Mouse (Mus musculus) lung, embryonic 14.5 days (tissue): Measurements from ENCODE around the gene Mcur1. TPM values are rescaled to one million over a fixed set of nuclear protein-coding genes. Genes with fewer than 3 reads are reported as not detected.

Experiments
- ATAC-seq: fragments of 200-750 bp; cut with Nextera tagmentation; 2 replicates; pipeline ENCODE4 v1.8.0; 2017; ENCODE audit warnings: mild to moderate bottlenecking, moderate TSS enrichment, moderate library complexity; ENCODE audit not compliant: insufficient read depth
- DNase-seq: peaks from one replicate; pipeline ENCODE4 v3.0.0-alpha.2; 2015
- H3K27ac ChIP-seq: fragments of 300-500 bp; sonication (generic); 2 replicates; pipeline ENCODE4 v1.5.1; 2014; ENCODE audit warnings: low read depth, mild to moderate bottlenecking, moderate library complexity
- H3K27me3 ChIP-seq: fragments of 300-500 bp; sonication (generic); 2 replicates; pipeline ENCODE4 v1.6.1; 2014; ENCODE audit warnings: low read length, control low read depth; ENCODE audit not compliant: insufficient read depth
- H3K36me3 ChIP-seq: fragments of 300-500 bp; sonication (generic); 2 replicates; pipeline ENCODE4 v1.6.1; 2014; ENCODE audit warnings: control low read depth; ENCODE audit not compliant: insufficient read depth
- H3K4me1 ChIP-seq: fragments of 300-500 bp; sonication (generic); 2 replicates; pipeline ENCODE4 v1.6.1; 2014; ENCODE audit warnings: antibody characterized with exemption, control low read depth; ENCODE audit not compliant: insufficient read depth
- H3K4me2 ChIP-seq: fragments of 300-500 bp; sonication (generic); 2 replicates; pipeline ENCODE4 v1.6.1; 2014; ENCODE audit warnings: mild to moderate bottlenecking
- H3K4me3 ChIP-seq: fragments of 300-500 bp; sonication (generic); 2 replicates; pipeline ENCODE4 v1.5.1; 2014; ENCODE audit warnings: low read depth, low read length
- H3K9ac ChIP-seq: fragments of 300-500 bp; sonication (generic); 2 replicates; pipeline ENCODE4 v1.6.1; 2014
- H3K9me3 ChIP-seq: fragments of 300-500 bp; sonication (generic); 2 replicates; pipeline ENCODE4 v1.6.1; 2016; ENCODE audit warnings: low read depth, low read length, control low read depth
- CTCF ChIP-seq: IDR thresholded peaks from 2 replicates; pipeline ENCODE4 v1.5.1; 2016; ENCODE audit warnings: antibody characterized with exemption, low read depth
- WGBS: fragments of 180-500 bp; shearing (Covaris S2); extraction: QIAGEN DNeasy Blood & Tissue Kit; methylation state at CpG from one replicate; pipeline ENCODE4 v1.1.7; 2014; 5-methylcytosine and 5-hydroxymethylcytosine counted together
- polyA plus RNA-seq: library from polyadenylated mRNA; unstranded; fragments of >200 nt; fragmentation: Nextera tagmentation; extraction: Ambion mirVana; gene quantifications from 2 replicates; pipeline ENCODE4 v1.2.1, GENCODE M21; 2014

Gene Mcur1
- polyA plus RNA-seq, 1 experiment from 2014 or later = 17.3 TPM

DNA sequence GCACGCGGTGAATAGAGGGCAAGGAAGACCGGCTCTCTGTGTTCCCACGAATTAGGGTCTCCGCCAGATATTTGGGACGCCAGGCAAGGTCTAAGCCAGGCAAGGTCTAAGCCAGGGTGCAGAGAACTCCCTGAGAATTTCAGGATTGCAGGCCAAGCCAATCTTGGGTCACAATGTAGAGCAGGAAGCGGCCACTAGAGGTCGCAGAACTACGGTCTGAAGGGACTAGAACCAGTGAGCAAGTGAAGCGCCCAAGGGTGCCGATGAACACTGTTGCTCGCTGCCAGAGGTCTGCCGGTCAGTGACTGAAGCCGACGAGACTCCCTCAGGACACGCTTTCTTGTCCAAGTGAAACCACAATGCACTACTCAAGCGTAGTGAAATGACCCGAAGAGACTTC lies 19.7 kb upstream of the Mcur1 start:
- Histone ChIP-seq H3K9ac (no peak overlapping the region), H3K4me3 (no peak overlapping the region), H3K27me3 (no peaks in the 10 kb centered on the region), H3K36me3 (no peaks in the 10 kb centered on the region), H3K4me1 (no peaks in the 10 kb centered on the region), H3K9me3 (no peaks in the 10 kb centered on the region), H3K4me2 (peak overlapping the region; percentile 29; the same call in 1 of the 2 replicates), H3K27ac (no peak overlapping the region)
- ATAC-seq (no peak), DNase-seq (peak; percentile 82)
- TF ChIP-seq CTCF = peak; percentile 81
- 22% methylated on average over 18 of the region's 18 CpGs for WGBS

DNA sequence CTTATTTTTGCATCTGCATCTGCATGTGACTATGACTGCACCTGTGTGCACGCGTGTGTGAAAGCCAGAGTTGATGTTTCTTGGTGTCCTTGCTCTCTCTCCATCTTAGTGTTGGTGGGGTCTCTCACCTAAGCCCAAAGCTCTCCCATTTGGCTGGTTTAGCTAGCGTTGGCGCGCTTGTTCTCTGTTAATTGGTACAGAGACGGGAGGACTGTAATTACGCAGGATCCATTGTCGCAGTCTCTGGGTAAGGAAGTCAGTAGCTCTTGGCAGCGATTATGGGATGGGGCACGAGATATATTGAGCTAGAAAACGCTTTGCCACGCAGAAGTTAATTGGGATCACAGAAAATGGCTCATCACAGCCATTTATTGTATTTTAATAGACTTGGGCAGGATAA lies 17.8 kb upstream of the Mcur1 start:
- no peaks in the 10 kb centered on the region for H3K36me3 ChIP-seq
- DNase-seq = no peak
- no peaks in the 10 kb centered on the region for H3K9me3 ChIP-seq
- no peak for TF ChIP-seq CTCF
- ATAC-seq = no peak
- H3K4me1 ChIP-seq = no peaks in the 10 kb centered on the region
- no peak overlapping the region for H3K4me2 ChIP-seq
- no peaks in the 10 kb centered on the region for H3K27me3 ChIP-seq
- no peak overlapping the region for H3K9ac ChIP-seq
- WGBS = 88% methylated on average over 12 of the region's 12 CpGs
- no peak overlapping the region for H3K27ac ChIP-seq
- H3K4me3 ChIP-seq = no peak overlapping the region

DNA sequence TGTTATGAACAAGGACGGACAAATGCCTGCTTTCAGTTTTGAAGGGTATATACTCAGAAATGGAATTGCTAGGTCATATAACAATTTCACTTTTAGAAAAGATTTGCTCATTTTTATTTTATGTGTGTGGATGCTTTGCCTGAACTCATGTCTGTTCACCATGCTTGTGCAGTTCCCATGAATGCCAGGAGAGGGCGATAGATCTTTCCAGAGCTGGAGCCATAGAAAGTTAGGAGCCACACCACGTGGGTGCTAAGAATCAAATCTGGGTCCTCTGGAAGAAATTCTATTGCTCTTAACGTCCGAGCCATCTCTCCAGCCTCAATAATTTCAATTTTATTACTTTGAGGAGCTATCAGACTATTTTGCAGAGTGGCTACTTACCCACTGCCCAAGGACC lies 17.3 kb upstream of the Mcur1 start:
- peak; percentile 54 for TF ChIP-seq CTCF
- H3K9ac ChIP-seq = no peak overlapping the region
- ATAC-seq = no peak
- H3K27ac ChIP-seq = no peak overlapping the region
- H3K9me3 ChIP-seq = no peaks in the 10 kb centered on the region
- no peaks in the 10 kb centered on the region for H3K27me3 ChIP-seq
- H3K4me1 ChIP-seq = no peaks in the 10 kb centered on the region
- no peaks in the 10 kb centered on the region for H3K36me3 ChIP-seq
- 54% methylated on average over 5 of the region's 5 CpGs for WGBS
- no peak overlapping the region for H3K4me2 ChIP-seq
- H3K4me3 ChIP-seq = no peak overlapping the region
- peak; percentile 39 for DNase-seq

DNA sequence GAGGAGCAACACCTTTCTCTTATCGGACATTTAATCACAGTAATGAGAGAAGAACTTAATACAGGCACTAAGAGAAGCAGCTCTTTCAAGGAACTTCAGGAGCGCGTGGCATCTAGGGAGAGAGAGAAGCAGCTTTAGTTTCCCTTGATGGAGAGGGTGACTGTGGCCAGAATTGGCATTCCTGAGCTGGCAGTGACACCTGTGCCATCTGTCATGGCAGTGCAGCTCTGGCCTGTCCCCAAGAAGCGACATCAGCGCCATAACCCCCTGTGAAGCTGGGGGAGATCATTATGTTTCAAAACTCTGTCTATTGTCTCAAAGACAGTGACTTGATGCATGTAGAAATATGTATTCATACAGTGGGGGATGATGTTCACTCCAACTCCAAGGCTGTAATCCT lies 15.4 kb upstream of the Mcur1 start:
- no peak for ATAC-seq
- Histone ChIP-seq H3K4me2 (no peak overlapping the region), H3K27ac (no peak overlapping the region), H3K9ac (no peak overlapping the region), H3K4me1 (no peaks in the 10 kb centered on the region), H3K9me3 (peaks cover 6% of the 10 kb centered on the region; the same call in 1 of the 2 replicates), H3K27me3 (no peaks in the 10 kb centered on the region), H3K36me3 (no peaks in the 10 kb centered on the region), H3K4me3 (no peak overlapping the region)
- no peak for DNase-seq
- 87% methylated on average over 5 of the region's 5 CpGs for WGBS
- no peak for TF ChIP-seq CTCF

DNA sequence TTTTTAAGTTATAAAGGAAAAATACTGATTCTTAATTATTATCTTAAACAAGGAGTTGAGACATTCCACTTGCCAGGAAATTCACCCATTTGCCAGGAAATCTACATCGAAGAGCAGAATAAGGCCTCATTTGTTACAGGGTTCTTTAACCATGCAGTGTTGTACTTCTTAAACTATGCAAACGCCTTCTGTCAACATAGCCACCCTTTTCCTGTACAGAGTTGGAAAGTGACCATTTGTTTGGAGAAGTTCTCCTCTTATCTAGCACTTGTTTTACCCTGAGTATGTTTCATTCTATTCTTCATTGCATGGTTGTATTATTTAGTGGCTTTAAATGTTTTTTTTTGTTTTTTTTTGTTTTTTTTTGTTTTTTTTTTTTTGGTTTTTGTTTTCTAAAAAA lies 14.0 kb upstream of the Mcur1 start:
- ATAC-seq (no peak), DNase-seq (no peak)
- no peak overlapping the region for H3K9ac ChIP-seq
- no peak overlapping the region for H3K4me3 ChIP-seq
- peaks cover 6% of the 10 kb centered on the region; the same call in 1 of the 2 replicates for H3K9me3 ChIP-seq
- H3K27me3 ChIP-seq = no peaks in the 10 kb centered on the region
- whole genome bisulfite sequencing = 35% methylated on average over 2 of the region's 2 CpGs
- no peaks in the 10 kb centered on the region for H3K4me1 ChIP-seq
- no peak overlapping the region for H3K4me2 ChIP-seq
- no peaks in the 10 kb centered on the region for H3K36me3 ChIP-seq
- no peak for TF ChIP-seq CTCF
- H3K27ac ChIP-seq = no peak overlapping the region

DNA sequence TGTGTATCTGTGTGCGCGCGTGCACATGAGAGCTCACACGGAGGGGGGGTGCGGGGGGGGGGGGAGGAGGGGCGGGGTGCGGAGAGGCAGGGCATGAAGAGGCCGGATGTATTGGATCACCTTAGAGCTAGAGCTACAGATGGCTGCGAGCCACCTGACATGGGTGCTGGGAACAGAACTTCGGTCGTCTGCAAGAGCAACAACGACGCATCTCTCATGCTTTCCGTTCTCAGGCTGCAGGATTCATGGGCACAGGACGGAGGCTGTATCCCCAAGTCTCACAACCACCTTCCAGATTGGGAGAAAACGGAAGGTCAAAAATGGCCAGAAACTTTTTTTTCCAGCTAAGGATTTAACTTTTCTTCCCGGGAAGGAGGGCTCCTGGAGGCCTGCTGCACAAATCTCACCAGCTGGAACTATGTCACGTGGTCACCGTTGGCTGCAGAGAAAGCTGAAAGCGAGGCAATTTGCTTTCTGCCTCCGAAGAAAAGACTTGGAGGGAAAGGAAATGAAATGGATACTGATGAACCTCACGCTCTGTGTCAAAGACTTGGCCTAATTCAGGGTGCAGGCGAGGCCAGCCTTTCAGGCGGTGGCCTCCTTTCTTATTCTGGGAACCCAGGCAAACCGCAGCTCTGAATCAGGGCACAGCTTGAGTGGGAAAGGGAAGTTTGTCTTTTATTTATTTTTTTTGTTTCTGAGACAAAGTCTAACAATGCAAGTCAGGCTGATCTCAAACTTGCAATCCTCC lies 7.3 kb upstream of the Mcur1 start:
- peaks cover 6% of the 10 kb centered on the region; the same call in 1 of the 2 replicates for H3K9me3 ChIP-seq
- H3K36me3 ChIP-seq = no peaks in the 10 kb centered on the region
- peaks cover 6% of the 10 kb centered on the region for H3K4me1 ChIP-seq
- WGBS = 62% methylated on average over 25 of the region's 25 CpGs
- TF ChIP-seq CTCF = no peak
- ATAC-seq = no peak
- H3K4me2 ChIP-seq = no peak overlapping the region
- no peak overlapping the region for H3K4me3 ChIP-seq
- no peak overlapping the region for H3K9ac ChIP-seq
- no peaks in the 10 kb centered on the region for H3K27me3 ChIP-seq
- DNase-seq = peak; percentile 63
- H3K27ac ChIP-seq = peak overlapping the region; percentile 50; the same call in 1 of the 2 replicates

DNA sequence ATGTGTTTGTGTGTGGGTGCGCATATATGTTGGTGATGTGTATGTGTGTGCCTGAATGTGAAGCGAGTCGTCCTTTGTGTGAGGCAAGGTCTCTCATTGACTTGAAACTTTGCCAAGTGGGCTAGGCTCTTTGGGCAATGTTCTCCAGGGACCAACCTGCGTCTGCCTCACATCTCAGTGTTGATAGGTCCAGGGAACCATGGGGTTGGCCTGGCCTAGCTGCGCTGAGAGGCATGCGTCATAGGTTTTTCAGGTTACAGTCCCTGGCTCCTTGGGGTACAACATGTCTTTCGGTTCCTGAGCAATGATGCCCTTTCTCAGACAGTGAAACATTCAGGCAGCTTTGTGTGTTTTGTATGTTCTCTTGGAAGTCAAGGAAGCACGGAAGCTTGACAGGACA lies 6.2 kb upstream of the Mcur1 start:
- WGBS = 91% methylated on average over 8 of the region's 8 CpGs
- peaks cover 6% of the 10 kb centered on the region; the same call in 1 of the 2 replicates for H3K9me3 ChIP-seq
- H3K27me3 ChIP-seq = no peaks in the 10 kb centered on the region
- TF ChIP-seq CTCF = no peak
- H3K4me2 ChIP-seq = no peak overlapping the region
- no peak for DNase-seq
- no peak for ATAC-seq
- no peak overlapping the region for H3K27ac ChIP-seq
- H3K4me3 ChIP-seq = no peak overlapping the region
- no peak overlapping the region for H3K9ac ChIP-seq
- peaks cover 6% of the 10 kb centered on the region for H3K4me1 ChIP-seq
- no peaks in the 10 kb centered on the region for H3K36me3 ChIP-seq
